Mouse (Mus musculus) embryo, embryonic 10.5 days (tissue): Measurements from ENCODE around the gene Me1.

Source experiments
- DNase-seq: peaks from one replicate; pipeline ENCODE4 v3.0.0-alpha.2; 2015; ENCODE audit warnings: low spot score

Gene Me1

DNA sequence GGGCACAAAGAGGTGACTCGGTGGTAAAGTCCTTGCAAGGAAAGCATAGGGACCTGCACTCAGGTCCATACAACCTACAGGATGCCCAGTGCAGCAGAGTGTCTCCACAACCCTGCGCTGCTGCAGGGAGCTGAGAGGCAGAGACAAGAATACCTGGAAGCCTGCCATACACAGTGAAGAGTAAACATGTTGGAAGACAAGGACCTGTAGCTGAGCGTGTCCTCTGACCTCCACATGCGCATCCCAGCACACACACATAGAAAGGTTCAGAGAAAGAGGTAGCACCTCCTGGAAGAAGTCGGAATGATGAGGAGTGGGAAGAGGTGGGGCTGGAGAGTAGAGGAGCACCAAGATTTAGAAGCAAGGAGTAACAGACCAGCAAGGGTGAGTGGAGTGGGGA is 161.7 kb downstream of the Me1 start:
- no peak for DNase-seq
